Mouse (Mus musculus) embryonic fibroblast, embryonic 13.5 days (primary cell): ENCODE results near the gene Pde4a.

Experiments used
- CTCF ChIP-seq: IDR thresholded peaks from 2 replicates; pipeline ENCODE4 v1.5.1; 2011; ENCODE audit warnings: mild to moderate bottlenecking, control low read depth, low read length, moderate library complexity, borderline replicate concordance; ENCODE audit not compliant: insufficient read depth
- POLR2A ChIP-seq: IDR thresholded peaks from 2 replicates; pipeline ENCODE4 v1.6.1; 2011; ENCODE audit warnings: low read depth, mild to moderate bottlenecking, control low read depth, low read length, moderate library complexity

GRCm38 (mm10) chr9:21236991-21237367, 71.5 kb downstream of the Pde4a start:
- no peak for TF ChIP-seq CTCF
- TF ChIP-seq POLR2A, result no peak
